Mouse (Mus musculus) ZHBTc4 (cell line): Measurements from ENCODE around the gene Nfyc.
A peak's percentile ranks its signal among the peaks of the same experiment; 100 is the strongest.

ENCODE experiments used
- DNase-seq: peaks from one replicate; pipeline ENCODE4 v3.0.0-alpha.2; 2011; ENCODE audit warnings: low read depth, low spot score

Nfyc gene

DNA sequence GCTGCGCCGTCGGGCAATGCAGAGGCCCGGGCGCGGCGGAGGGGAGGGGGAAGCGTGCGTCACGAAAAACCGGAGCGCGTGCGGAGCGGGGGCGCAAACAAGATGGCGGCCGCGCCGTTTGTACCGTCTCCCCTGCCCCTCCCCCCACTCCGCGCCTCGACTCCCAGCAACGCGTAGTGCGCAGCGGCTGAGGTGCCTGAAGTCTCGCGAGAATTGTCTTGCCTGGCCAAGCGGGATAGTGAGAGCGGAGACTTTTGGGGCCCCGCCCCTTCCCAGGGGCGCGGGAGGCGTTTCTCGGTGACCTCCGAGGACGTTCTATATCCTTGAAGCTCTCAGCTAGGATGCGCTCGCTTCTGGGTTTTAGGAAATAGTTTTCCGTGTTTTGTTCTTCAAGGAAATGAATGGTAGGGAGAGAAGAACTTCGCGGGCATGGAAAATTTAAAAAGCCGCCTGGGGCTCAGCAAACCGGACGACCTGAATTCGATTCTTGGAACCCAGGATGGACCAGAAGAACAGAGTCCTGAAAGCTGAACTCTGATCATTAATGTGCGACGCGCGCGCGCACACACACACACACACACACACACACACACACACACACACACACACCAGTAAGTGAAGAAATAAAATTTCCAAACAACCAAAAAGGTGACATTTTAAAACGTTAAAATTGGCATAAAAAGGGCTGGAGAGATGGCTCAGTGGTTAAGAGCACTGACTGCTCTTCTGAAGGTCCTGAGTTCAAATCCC is 5.6 kb downstream of the Nfyc start:
- DNase-seq: peak; percentile 99

DNA sequence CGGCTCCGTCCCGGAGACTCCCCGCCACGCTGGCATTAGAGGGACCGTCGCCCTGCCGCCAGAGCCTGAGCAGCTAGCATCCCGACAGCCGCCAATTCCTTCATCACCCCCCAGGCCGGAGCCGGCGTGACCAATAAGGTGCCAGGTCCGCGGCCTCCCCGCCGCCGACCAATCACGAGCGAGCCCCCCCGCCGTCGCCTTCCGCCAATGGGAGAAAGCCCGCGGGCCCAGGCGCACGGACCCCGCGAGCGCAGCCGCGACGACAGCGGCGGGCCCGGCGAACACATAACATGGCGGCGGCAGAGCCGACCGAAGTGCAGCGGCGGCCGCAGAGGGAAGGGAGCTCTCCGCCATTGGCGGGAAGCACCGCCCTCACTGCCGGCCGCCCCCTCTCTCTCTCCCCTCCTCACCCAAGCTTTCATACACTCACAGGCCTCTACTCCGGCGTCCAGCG is 6.2 kb downstream of the Nfyc start:
- DNase-seq: peak; percentile 94

DNA sequence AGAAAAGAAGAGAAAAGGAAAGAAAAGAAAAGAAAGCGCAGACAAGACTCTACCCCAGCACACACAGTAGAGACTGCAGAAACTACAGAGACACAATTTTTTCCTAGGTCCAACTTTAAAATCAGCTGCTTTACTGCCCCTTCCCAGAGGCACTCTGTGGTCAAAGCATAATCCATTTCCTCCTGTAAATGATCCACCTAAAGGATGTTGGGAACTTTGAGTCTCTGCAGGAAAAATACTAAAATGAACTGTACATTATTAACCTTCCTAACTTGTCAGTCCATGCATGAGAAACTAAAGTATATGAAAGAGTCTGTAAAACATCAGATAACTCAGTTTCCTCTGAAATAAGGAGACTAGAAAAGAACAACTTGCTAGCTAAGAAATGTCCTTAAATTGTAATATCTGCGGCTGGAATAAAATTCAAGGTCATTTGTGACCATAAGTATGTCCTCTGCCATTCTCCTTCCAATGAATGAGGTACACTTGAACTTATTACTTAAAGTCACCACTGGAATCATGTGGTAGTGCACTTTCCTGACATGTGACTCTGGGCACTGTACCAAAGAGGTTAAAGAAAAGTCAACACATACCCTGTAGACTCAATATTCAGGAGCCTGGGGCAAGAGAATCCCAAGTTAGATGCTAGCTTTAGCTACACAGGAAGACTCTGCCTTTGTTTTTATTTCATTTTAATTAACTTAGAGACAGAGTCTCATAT is 9.0 kb downstream of the Nfyc start:
- DNase-seq: no peak

DNA sequence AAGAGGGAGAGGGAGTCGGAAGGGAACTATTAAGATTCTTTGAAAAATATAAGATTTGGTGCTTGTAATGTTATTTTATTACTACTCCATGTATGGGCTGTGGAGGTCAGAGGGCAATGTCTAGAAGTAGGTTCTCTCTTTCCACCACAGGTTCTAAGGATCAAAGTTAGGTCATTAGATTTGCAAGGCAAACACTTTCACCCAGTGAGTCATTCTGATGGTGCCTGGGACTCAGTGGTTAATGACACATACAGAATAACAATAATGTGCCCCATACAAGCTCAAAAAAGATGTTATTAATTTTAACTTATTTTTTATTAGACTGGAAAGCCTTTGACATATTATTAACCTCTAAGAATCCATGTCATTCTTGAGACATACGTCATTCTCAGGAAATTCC is 11.5 kb downstream of the Nfyc start:
- no peak for DNase-seq

DNA sequence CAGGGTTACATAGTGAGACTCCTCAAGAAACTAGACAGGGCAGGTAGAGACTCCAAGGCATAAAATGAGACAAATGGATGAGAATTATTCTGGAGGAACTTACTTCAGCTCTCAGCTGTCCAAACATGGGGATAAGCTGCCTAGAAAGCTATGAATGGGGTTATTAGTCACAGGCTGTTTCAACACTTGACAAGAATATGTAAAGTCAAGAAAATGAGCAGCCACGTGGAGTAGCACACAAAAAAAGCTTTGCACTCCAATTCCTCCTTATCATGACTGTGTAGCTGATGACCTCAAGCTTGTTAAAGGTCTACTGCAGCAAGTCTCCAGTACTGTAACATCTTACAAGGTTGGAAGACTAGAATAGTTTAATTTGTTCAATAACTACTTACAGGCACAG is 12.1 kb downstream of the Nfyc start:
- DNase-seq: no peak

DNA sequence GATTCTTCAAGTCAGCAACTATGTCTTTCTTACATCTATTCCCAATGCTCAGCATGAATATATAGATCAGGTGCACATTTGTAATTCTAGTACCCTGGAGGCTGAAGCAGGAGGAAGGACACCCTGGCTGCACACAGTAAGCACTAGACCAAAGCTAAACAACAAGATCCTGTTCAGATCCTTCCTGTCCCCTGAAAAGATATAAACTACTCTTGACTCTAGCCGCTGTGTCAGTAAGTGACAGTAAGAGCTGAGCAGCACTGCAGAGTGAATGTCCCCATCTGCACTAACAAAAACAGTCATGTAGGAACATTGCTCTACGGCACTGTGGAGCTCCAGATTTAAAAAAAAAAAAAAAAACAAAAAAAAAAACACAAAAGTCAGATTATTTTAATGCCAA is 13.4 kb downstream of the Nfyc start:
- DNase-seq: no peak

DNA sequence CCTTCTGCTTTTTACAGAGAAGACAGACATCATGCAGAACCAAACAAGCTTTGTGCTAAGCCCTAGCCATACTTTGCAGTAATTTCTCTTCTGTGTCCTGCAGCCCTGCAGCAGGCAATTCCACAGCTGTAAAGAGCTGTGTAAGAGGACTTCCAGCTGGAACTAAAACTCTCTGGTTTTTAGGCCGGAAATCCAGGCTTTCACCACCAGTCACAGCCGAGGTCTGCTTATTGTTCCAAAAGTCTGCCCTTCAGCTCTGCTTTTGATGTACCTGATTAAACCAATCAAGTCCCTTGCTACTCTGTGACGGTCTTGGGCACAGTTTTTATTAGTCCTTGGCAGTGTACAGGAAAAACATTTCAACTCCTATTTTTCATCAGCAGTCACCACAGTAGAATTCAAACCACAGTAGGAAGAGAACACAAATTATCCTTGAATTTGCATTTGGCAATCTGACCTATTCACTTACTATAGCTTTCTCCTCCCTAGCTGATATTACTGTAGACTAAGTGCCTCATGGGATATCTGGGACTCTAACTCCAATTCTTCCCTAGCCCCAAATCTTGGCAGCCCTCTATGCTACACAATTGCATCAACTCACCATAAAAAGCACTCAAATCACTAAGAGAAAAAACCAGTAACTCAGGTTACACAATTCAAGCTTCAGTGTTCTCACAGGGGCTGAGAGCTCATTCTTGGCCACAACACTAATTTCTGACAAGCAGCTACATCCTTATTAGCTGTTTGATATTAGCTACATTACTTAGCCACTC is 14.2 kb downstream of the Nfyc start:
- DNase-seq: no peak

DNA sequence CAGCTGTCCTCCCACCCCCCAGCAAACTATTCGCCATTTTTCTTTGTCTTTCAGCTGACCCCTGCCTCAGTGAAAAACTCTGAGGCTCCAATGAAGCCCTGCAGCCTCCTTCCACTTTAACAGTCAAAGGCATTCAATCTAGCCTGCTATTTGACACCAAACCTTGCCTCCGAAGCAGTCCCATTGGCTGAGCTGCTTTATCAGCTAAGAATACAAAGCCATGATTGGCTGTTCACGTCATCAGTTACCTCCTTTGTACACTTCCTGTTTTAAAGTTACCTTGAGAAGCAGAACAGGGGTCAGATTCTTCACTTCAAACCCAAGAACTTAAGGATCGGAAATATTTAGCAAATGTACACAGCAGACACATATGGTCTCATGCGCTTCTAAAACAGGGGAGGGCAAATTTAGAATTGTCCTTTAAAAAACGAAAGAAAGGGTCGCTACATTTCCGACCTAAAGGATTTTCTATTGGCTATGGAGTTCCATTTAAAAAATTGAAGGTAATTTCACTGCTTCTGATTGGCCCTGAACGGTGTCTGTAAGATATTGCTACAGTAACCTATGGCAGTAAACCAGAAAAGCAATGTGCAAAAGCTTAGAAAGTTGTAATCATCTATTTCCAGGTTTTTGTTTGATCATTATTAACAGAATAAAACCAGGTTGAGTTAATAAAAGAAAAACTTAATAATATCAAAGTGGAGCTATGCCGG is 15.6 kb downstream of the Nfyc start:
- DNase-seq: peak; percentile 93

DNA sequence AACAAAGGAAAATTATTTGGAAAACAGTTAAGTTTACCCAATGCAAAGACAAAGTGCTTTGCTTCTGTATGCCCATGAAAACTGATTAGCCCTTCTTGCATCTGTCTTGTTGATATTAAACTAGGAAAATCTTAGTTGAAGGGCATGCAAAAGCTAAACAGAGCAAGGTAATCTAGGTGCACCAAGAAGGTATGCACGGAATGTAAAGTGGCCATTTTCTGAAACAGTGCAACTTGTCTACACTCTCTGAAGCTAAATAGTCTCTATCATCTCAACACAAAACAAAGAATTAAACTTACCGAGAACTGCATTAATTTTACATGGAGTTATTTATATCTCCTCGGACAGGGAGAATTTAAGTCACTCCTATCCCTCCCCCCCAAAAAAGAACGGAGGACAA is 16.2 kb downstream of the Nfyc start:
- DNase-seq: peak; percentile 60

DNA sequence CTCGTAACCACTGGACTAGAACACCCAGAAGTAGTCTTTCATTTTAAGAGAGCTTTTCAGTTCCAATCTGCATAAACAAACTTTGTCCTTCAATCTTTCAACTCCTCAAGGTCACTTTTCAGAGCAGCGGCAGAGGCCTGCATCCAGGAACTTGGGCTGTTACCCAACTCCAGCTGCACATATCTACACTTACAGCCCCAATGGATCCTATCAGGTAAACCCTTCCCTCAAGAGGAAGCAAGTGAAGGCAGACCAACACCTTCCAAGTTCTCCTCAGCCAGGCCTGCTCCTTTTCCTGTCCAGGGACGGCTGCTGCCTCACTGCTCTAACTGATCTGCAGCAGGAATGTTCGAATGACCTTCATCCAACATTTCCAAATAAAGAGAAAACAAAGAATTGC is 17.2 kb downstream of the Nfyc start:
- peak; percentile 44 for DNase-seq

DNA sequence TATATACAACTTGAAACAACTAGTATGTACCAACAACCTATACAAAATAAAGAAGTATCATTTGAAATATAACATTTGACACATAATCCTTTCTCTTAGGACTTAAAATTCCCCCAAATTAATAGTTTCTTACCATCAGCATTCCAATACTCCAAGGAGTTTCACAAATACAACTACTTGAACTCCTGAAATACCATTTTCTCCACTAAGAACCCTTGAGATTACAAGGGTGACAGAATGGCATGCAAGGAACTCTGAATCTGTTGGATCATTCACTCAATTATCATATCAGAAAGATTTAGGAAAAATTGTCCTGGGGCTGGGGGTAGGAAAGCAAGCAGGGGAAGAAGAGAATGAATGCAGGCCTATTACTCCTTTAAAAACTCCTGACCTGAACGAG is 17.6 kb downstream of the Nfyc start:
- no peak for DNase-seq

DNA sequence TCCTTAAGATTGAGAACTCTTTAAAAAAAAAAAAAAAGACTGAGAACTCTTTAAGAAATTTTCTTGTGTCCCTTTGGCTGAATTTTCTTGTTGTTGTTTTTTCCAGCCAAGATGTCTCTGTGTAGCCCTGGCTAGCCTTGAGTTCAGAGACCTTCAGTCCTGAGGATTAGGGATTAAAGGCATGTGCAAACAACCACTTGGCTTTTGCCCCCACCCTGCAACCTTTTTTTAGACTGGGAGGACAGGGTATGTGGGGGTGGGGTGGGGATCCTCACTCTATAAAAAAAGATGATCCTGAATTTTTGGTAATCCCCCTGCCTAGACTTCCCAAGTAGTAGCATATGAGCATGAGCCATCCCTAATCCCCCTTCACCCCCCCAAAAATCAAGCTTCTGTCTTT is 25.6 kb downstream of the Nfyc start:
- no peak for DNase-seq

DNA sequence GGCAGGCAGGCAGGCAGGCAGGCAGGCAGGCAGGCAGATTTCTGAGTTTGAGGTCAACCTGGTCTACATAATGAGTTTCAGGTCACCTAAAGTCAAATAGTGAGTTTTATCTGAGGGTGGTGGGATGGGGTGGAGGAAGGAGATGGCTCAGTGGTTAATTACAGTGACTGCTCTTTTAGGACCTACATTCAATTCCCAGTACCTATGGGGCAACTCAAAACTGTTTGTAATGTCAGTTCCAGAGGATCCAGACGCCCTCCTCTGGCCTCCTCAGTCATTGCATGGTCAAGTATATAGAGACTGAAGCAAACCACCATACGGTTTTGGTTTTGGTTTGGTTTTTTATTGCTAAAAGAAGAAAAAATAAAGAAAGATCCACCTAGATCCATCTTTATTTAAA is 29.9 kb downstream of the Nfyc start:
- peak; percentile 69 for DNase-seq

DNA sequence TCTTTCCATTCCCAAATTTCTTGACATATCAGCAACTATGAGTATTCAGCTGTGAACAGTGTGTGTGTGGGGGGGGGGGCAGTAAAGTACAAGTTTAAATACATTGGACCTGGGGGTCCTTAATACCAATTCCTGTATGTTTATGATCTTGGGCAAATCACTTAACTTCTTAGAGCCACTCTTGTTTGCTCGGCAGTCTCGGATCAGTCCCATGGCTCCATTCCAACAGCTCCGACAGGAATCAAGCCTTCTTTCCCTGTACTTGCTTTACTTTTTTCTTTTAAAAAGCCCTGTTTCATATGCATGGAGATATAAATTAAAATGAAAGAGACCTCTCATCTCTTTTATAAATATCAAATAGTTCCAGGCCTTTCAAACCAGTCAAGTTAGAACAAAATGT is 30.7 kb downstream of the Nfyc start:
- DNase-seq: no peak

DNA sequence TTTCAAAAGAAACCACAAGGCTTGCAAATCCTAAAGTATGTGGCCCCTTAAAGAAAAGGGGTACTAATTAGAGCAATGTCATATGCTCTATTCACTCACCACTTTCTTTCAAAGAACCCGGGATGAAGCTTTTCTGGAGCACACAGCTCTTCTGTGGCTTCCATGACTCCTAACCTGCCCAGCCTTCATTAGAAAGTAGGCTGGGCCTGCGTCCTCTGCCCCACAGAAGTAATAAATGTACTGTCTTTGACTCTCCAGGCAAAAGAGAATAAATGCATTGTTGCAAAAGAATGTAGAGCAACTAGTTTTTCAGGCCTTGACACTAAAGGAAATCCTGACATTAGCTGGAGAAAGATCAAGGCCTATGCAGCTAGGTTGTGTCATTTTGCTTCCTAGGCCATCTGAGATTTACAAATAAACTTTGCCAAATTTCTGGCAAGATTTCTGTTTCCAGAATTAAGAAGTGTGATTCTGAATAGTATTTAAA is 31.6 kb downstream of the Nfyc start:
- no peak for DNase-seq

DNA sequence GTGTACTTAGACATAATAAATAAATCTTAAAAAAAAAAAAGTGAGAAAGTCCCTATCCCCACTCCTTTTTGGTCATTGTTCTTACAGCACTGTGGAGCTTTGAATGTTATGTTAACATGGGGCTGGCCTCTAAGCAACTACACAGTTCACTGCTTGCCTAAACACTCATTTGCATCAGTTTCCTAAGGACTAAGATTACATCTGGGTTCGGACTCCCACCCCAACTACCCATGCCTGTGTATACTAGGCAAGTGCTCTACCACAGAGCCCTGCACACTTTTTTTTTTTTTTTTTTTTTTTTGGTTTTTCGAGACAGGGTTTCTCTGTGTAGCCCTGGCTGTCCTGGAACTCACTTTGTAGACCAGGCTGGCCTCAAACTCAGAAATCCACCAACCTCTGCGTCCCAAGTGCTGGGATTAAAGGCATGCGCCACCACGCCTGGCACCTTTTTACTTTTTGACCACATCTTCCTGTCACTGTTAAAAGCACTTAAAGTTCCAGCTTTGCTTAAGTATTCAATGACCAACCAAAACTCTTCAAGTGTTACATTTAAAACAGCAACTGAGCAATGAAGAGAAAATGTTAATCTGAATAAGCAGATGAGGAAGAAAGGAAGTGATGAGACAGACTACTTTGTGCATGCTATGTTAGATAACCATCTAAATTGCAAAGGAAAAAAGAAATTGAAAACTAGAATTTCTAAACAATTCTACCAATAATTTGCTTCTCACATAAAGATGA is 33.2 kb downstream of the Nfyc start:
- DNase-seq: peak; percentile 14

DNA sequence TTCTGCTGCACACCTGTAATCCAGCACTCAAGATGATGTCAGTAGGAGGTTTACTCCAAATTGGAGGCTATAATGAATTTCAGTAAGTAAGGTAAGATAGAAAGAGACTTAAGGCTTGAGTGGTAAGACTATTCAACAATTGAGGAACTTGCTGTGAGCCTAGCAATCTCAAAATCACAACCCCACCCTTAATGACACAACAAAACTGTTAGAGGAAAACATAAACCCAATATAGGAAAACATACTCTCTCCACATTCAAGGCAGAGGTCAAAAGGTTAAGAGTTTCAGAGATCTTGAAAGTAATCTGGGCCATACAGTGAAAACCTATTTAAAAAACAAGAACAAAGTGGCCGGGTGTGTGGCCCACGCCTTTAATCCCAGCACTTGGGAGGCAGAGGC is 34.7 kb downstream of the Nfyc start:
- DNase-seq: peak; percentile 33

DNA sequence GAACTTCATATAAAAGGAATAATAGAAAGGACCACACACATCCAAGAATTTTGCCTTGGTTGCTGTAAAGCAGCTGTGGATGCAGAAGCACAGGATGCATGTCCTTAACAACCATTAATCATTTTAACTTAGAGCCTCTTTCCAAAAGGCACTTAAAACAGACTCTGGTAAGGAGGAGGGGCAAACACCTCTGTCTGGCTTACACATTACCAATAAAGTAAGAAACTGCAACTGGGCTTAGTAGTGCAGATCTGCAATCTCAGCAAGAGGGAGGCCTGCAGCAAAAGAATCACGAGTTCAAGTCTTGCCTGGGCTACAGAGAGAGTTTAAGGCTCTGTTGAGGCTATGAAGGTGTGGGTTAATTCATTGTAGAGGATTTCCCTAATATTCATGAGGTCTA is 35.7 kb downstream of the Nfyc start:
- DNase-seq: no peak

DNA sequence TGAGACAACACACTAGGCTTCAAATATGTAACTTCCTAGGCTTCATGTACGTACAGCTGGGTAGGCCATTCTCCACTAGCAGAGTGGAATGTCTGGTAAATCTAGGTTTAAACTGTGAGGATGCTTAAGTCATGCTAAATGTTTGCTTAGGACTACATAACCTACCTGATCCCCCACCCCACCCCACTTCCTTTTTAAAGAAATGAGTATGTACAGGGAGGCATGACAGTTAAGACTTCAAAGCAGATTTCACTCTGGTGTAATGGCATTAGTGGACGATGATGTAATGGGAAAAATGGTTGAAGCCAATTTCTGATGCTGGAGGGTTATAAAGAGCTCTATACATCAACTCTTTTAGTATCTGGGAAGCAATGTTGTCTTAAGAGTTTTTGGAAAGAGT is 38.5 kb downstream of the Nfyc start:
- DNase-seq: no peak

DNA sequence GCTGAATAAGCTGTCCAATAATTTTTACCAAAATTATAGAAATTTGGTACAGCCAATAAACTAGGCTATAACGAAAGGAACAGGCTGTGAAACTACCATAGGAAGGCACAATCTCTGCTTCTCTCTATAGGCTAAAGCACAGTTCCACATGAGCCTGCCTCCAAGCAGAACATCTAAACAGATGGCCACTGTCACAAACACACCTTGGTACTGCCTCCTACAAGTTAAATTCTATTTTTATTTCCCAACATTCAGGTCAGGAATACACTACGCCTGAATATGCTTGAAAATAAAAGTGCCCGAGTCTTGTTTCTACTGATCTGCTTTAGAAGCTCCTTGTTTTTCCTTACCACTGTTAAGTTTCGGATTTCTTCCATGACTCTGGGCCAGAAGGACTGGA is 41.3 kb downstream of the Nfyc start:
- DNase-seq: no peak

DNA sequence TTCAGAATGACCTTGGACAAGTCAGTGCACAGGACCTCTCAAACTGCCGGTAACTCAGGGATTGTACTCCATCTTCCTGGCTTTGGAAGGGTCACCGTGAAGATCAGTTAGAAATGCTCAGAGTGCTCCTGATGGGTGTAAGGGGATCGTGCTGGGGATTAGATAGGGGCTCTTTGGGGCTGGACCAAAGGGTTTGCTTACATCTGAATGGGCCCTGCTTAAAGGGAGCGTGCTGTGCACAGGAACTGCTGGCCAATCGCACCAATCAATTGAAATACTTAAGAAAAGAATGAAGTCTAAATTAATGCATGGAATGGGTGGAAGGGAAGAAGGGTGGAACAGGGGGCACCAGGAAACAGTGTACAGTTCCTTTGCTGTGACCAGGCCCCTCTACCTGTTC is 75.6 kb downstream of the Nfyc start:
- DNase-seq: peak; percentile 58
